Mouse (Mus musculus) embryo, embryonic 10 days (tissue): ENCODE results near the gene Ercc8.
A peak's percentile ranks its signal among the peaks of the same experiment; 100 is the strongest.

Experiments used
- DNase-seq: peaks from one replicate; pipeline ENCODE4 v3.0.0-alpha.2; 2015; ENCODE audit warnings: low spot score

The Ercc8 gene

GRCm38 (mm10) chr13:108157732-108158464 lies 633 bp upstream of the Ercc8 start:
- DNase-seq: peak; percentile 48

- DNase-seq: no peak
These were observed 677 bp downstream of the Ercc8 start for GRCm38 (mm10) chr13:108159241-108159575.

GRCm38 (mm10) chr13:108159963-108160362 lies 1.4 kb downstream of the Ercc8 start:
- DNase-seq: no peak

- no peak for DNase-seq
These were observed 5.4 kb downstream of the Ercc8 start for GRCm38 (mm10) chr13:108163912-108164311.

GRCm38 (mm10) chr13:108164621-108165020 lies 6.1 kb downstream of the Ercc8 start:
- DNase-seq: no peak

GRCm38 (mm10) chr13:108170002-108170401 lies 11.5 kb downstream of the Ercc8 start:
- no peak for DNase-seq

- DNase-seq: no peak
These were observed 12.0 kb downstream of the Ercc8 start for GRCm38 (mm10) chr13:108170511-108170910.

- DNase-seq: no peak
These were observed 21.1 kb downstream of the Ercc8 start for GRCm38 (mm10) chr13:108179618-108180017.

GRCm38 (mm10) chr13:108180821-108181220 lies 22.3 kb downstream of the Ercc8 start:
- DNase-seq: no peak

- DNase-seq: no peak
These were observed 26.3 kb downstream of the Ercc8 start for GRCm38 (mm10) chr13:108184743-108185255.

GRCm38 (mm10) chr13:108185530-108185929 lies 27.0 kb downstream of the Ercc8 start:
- no peak for DNase-seq

- DNase-seq: no peak
These were observed 29.5 kb downstream of the Ercc8 start for GRCm38 (mm10) chr13:108187994-108188393.

- DNase-seq: peak; percentile 75
These were observed 32.7 kb downstream of the Ercc8 start for GRCm38 (mm10) chr13:108191074-108191720.

- no peak for DNase-seq
These were observed 36.9 kb downstream of the Ercc8 start for GRCm38 (mm10) chr13:108195474-108195873.

- no peak for DNase-seq
These were observed 46.3 kb downstream of the Ercc8 start for GRCm38 (mm10) chr13:108204857-108205256.

GRCm38 (mm10) chr13:108207447-108207846 lies 48.9 kb downstream of the Ercc8 start:
- no peak for DNase-seq

- no peak for DNase-seq
These were observed 49.6 kb downstream of the Ercc8 start for GRCm38 (mm10) chr13:108208090-108208489.

GRCm38 (mm10) chr13:108210960-108211359 lies 52.4 kb downstream of the Ercc8 start:
- DNase-seq: no peak

- DNase-seq: no peak
These were observed 54.0 kb downstream of the Ercc8 start for GRCm38 (mm10) chr13:108212397-108213018.

GRCm38 (mm10) chr13:108214081-108214484 lies 55.6 kb downstream of the Ercc8 start, which contains the start of gene Elovl7:
Elovl7 (plus strand) TSS chr13:108214404.
- peak; percentile 76 for DNase-seq

GRCm38 (mm10) chr13:108214485-108215107 lies 56.1 kb downstream of the Ercc8 start:
- DNase-seq: peak; percentile 18

- DNase-seq: no peak
These were observed 56.8 kb downstream of the Ercc8 start for GRCm38 (mm10) chr13:108215231-108215780.
